Comparison of ENCODE assay signal across 8 mouse cellular contexts in the genomic region with DNA sequence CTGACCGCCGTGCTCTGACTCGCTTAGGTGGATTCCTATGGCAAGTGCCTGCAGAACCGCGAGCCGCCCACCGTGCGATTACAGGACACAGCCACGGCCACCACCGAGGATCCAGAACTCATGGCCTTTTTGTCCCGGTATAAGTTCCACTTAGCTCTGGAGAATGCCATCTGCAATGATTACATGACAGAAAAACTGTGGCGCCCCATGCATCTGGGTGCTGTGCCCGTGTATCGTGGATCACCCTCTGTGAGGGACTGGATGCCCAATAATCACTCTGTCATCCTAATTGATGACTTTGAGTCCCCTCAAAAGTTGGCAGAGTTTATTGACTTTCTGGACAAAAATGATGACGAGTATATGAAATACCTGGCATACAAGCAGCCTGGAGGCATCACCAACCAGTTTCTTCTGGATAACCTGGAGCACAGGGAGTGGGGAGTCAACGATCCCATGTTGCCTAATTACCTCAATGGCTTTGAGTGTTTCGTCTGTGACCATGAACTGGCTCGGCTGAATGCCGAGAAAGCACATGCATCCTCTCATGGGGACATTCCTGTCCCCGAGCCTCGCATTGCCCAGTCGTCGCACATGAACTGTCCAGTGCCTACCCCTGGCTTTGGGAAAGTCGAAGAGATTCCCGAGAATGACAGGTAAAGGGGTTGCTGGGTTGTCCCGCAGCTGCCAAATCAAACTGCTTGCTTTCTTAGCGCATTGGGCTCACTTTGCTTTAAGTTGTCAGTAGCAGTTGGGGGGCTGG. TPM values are rescaled to one million over a fixed set of nuclear protein-coding genes. Genes with fewer than 3 reads are reported as not detected.
DNase-seq lines count a peak whose midpoint lies in the region; ATAC-seq and TF ChIP-seq lines count a peak whose summit lies in the region.

No protein-coding gene starts in this region.

- 15% methylated on average over 27 of the region's 27 CpGs for WGBS in forebrain, embryonic 14.5 days
- 7% methylated on average over 27 of the region's 27 CpGs for WGBS in kidney, postnatal 0 days
- WGBS in midbrain, postnatal 0 days, result 10% methylated on average over 27 of the region's 27 CpGs

- peak overlapping the region; percentile 91 for H3K4me3 ChIP-seq in forebrain, embryonic 14.5 days (ENCODE audit: low read depth, low read length)
- peak overlapping the region; percentile 92 for H3K4me3 ChIP-seq in kidney, postnatal 0 days (replicated peaks; ENCODE audit: low read depth, low read length)
- peak overlapping the region; percentile 86 for H3K4me3 ChIP-seq in midbrain, postnatal 0 days (ENCODE audit: low read depth, low read length)

- TF ChIP-seq CTCF in kidney, postnatal 0 days (IDR thresholded peaks at IDR 0.05; ENCODE audit: low read depth), result no peak
- TF ChIP-seq CTCF in midbrain, postnatal 0 days (IDR thresholded peaks at IDR 0.05), result no peak

- no peaks in the 10 kb centered on the region for H3K27me3 ChIP-seq in forebrain, embryonic 14.5 days (replicated peaks; ENCODE audit: control insufficient read depth, insufficient read depth, low read length)
- H3K27me3 ChIP-seq in kidney, postnatal 0 days (ENCODE audit: insufficient read depth, low read length), result no peaks in the 10 kb centered on the region
- no peaks in the 10 kb centered on the region for H3K27me3 ChIP-seq in midbrain, postnatal 0 days (ENCODE audit: insufficient read depth, low read length)

- H3K27ac ChIP-seq in forebrain, embryonic 14.5 days (ENCODE audit: low read depth, low read length), result peak overlapping the region; percentile 97
- peak overlapping the region; percentile 99 for H3K27ac ChIP-seq in kidney, postnatal 0 days
- peak overlapping the region; percentile 96 for H3K27ac ChIP-seq in midbrain, postnatal 0 days (ENCODE audit: low read depth, low read length)

- ATAC-seq in forebrain, embryonic 14.5 days, result peak; percentile 3; the same call in 1 of the 2 replicates
- no peak for ATAC-seq in kidney, postnatal 0 days (replicated peaks; ENCODE audit: low FRiP score, low read depth)
- 0 out of 2 replicates have a peak, but pooled peaks have one; percentile 2 for ATAC-seq in midbrain, postnatal 0 days (ENCODE audit: low FRiP score)

- H3K36me3 ChIP-seq in forebrain, embryonic 14.5 days (ENCODE audit: control insufficient read depth, insufficient read depth, low read length), result peaks cover 50% of the 10 kb centered on the region
- peaks cover 32% of the 10 kb centered on the region for H3K36me3 ChIP-seq in kidney, postnatal 0 days (ENCODE audit: insufficient read depth, low read length)
- H3K36me3 ChIP-seq in midbrain, postnatal 0 days (ENCODE audit: insufficient read depth, low read length), result peaks cover 26% of the 10 kb centered on the region

- no peaks in the 10 kb centered on the region for H3K9me3 ChIP-seq in forebrain, embryonic 14.5 days (replicated peaks; ENCODE audit: control insufficient read depth, low read length)
- no peaks in the 10 kb centered on the region for H3K9me3 ChIP-seq in kidney, postnatal 0 days (replicated peaks; ENCODE audit: low read length)
- H3K9me3 ChIP-seq in midbrain, postnatal 0 days (ENCODE audit: low read length), result no peaks in the 10 kb centered on the region

- peak overlapping the region; percentile 83 for H3K4me2 ChIP-seq in forebrain, embryonic 14.5 days (ENCODE audit: low read length)
- H3K4me2 ChIP-seq in kidney, postnatal 0 days (ENCODE audit: low read length), result peak overlapping the region; percentile 85
- H3K4me2 ChIP-seq in midbrain, postnatal 0 days (ENCODE audit: low read depth, low read length, poor library complexity, severe bottlenecking), result peak overlapping the region; percentile 80

- peaks cover 28% of the 10 kb centered on the region for H3K4me1 ChIP-seq in forebrain, embryonic 14.5 days (ENCODE audit: control insufficient read depth, insufficient read depth, low read length)
- peaks cover 24% of the 10 kb centered on the region; the same call in 1 of the 2 replicates for H3K4me1 ChIP-seq in kidney, postnatal 0 days (replicated peaks; ENCODE audit: insufficient read depth, low read length)
- peaks cover 12% of the 10 kb centered on the region; the same call in 1 of the 2 replicates for H3K4me1 ChIP-seq in midbrain, postnatal 0 days (ENCODE audit: insufficient read depth, low read length)

- DNase-seq in kidney, adult 18-20 months, result peak; percentile 28
- DNase-seq in kidney, adult 9 months, result no peak
- DNase-seq in ZHBTc4 (ENCODE audit: low read depth, low spot score), result peak; percentile 29
- no peak for DNase-seq in forebrain, embryonic 14.5 days (ENCODE audit: low spot score)
- no peak for DNase-seq in kidney, postnatal 0 days (ENCODE audit: low spot score)
- no peak for DNase-seq in midbrain, postnatal 0 days (ENCODE audit: low spot score)
- no peak for DNase-seq in ovary, postnatal 10 days (ENCODE audit: low spot score)
- DNase-seq in spleen, postnatal 14 days (ENCODE audit: low spot score in 2 of 2), result no peak

- peak overlapping the region; percentile 92 for H3K9ac ChIP-seq in forebrain, embryonic 14.5 days (ENCODE audit: low read length)
- peak overlapping the region; percentile 92 for H3K9ac ChIP-seq in kidney, postnatal 0 days (ENCODE audit: low read depth, low read length)
- H3K9ac ChIP-seq in midbrain, postnatal 0 days (replicated peaks; ENCODE audit: low read length, poor library complexity, severe bottlenecking), result peak overlapping the region; percentile 89

RNA-seq across cellular contexts. Expression of gene Fut11, which starts 1.2 kb away (rescaled TPM):
- 13.1 and 15.1 TPM in 2 replicates for polyA plus RNA-seq in forebrain, embryonic 14.5 days (2014; fragmentation: Nextera tagmentation; extraction: Ambion mirVana)
- 21.6 and 22.4 TPM in 2 replicates for polyA plus RNA-seq in kidney, postnatal 0 days (2015; fragmentation: Nextera tagmentation; extraction: Ambion mirVana)
- total RNA-seq in midbrain, postnatal 0 days (2014; rRNA removed), result 21.0 and 22.8 TPM in 2 replicates
- polyA plus RNA-seq in midbrain, postnatal 0 days (2015; fragmentation: Nextera tagmentation; extraction: Ambion mirVana), result 23.0 and 23.7 TPM in 2 replicates

RNA-seq across cellular contexts. Expression of gene Chchd1, which starts 6.9 kb away (rescaled TPM):
- polyA plus RNA-seq in forebrain, embryonic 14.5 days (2014; fragmentation: Nextera tagmentation; extraction: Ambion mirVana), result 227 and 259 TPM in 2 replicates
- polyA plus RNA-seq in kidney, postnatal 0 days (2015; fragmentation: Nextera tagmentation; extraction: Ambion mirVana), result 195 and 223 TPM in 2 replicates
- total RNA-seq in midbrain, postnatal 0 days (2014; rRNA removed), result 122 and 180 TPM in 2 replicates
- polyA plus RNA-seq in midbrain, postnatal 0 days (2015; fragmentation: Nextera tagmentation; extraction: Ambion mirVana), result 186 and 195 TPM in 2 replicates

RNA-seq across cellular contexts. Expression of gene Zswim8, which starts 11.4 kb away (rescaled TPM):
- polyA plus RNA-seq in forebrain, embryonic 14.5 days (2014; fragmentation: Nextera tagmentation; extraction: Ambion mirVana), result 31.8 and 39.1 TPM in 2 replicates
- 20.2 and 20.6 TPM in 2 replicates for polyA plus RNA-seq in kidney, postnatal 0 days (2015; fragmentation: Nextera tagmentation; extraction: Ambion mirVana)
- total RNA-seq in midbrain, postnatal 0 days (2014; rRNA removed), result 154 and 183 TPM in 2 replicates
- polyA plus RNA-seq in midbrain, postnatal 0 days (2015; fragmentation: Nextera tagmentation; extraction: Ambion mirVana), result 35.1 and 37.8 TPM in 2 replicates

RNA-seq across cellular contexts. Expression of gene Sec24c, which starts 21.8 kb away (rescaled TPM):
- 64.9 and 75.4 TPM in 2 replicates for polyA plus RNA-seq in forebrain, embryonic 14.5 days (2014; fragmentation: Nextera tagmentation; extraction: Ambion mirVana)
- polyA plus RNA-seq in kidney, postnatal 0 days (2015; fragmentation: Nextera tagmentation; extraction: Ambion mirVana), result 57.3 and 62.8 TPM in 2 replicates
- total RNA-seq in midbrain, postnatal 0 days (2014; rRNA removed), result 90.2 and 141 TPM in 2 replicates
- 62.4 and 63.7 TPM in 2 replicates for polyA plus RNA-seq in midbrain, postnatal 0 days (2015; fragmentation: Nextera tagmentation; extraction: Ambion mirVana)

RNA-seq across cellular contexts. Expression of gene Synpo2l, which starts 27.8 kb away (rescaled TPM):
- 0.05 and 0.09 TPM in 2 replicates for polyA plus RNA-seq in forebrain, embryonic 14.5 days (2014; fragmentation: Nextera tagmentation; extraction: Ambion mirVana)
- polyA plus RNA-seq in kidney, postnatal 0 days (2015; fragmentation: Nextera tagmentation; extraction: Ambion mirVana), result 0.32 and 0.33 TPM in 2 replicates
- 0.09 and 0.33 TPM in 2 replicates for total RNA-seq in midbrain, postnatal 0 days (2014; rRNA removed)
- polyA plus RNA-seq in midbrain, postnatal 0 days (2015; fragmentation: Nextera tagmentation; extraction: Ambion mirVana), result 0.12 and 0.28 TPM in 2 replicates

Comparison
In these comparisons a context has a peak if more than half of its experiments do, and no peak if none do; other contexts are left out.
1. DNase-seq: peak in kidney, adult 18-20 months (single experiment) and ZHBTc4 (single experiment); none in kidney, adult 9 months (single experiment), forebrain, embryonic 14.5 days (single experiment), kidney, postnatal 0 days (single experiment), midbrain, postnatal 0 days (single experiment), ovary, postnatal 10 days (single experiment) and spleen, postnatal 14 days (0 of 2).
2. Peak in every context shown above with its lines, with median percentiles within 50 percentile points of each other: H3K27ac ChIP-seq, H3K4me2 ChIP-seq, H3K4me3 ChIP-seq and H3K9ac ChIP-seq.